In genomic region chr1:183146102-183146735, GRCm38 (mm10) we compare ENCODE assay signal across 8 mouse cellular contexts.
DNase-seq lines count a peak whose midpoint lies in the region; ATAC-seq and TF ChIP-seq lines count a peak whose summit lies in the region.
"Had no signal": no experiment of that assay in that cellular context is flagged by ENCODE, and none has a peak within 500 bp of the region (broad histone marks: within the 10 kb centered on the region; RNA-seq: fewer than 3 reads in every experiment).

No protein-coding gene starts in this region.

- no peak for TF ChIP-seq CTCF in embryonic fibroblast, embryonic 13.5 days (IDR thresholded peaks at IDR 0.05; ENCODE audit: borderline replicate concordance, insufficient read depth, low read length)

- peak overlapping the region; percentile 25 for H3K4me2 ChIP-seq in lung, embryonic 15.5 days
- peak overlapping the region; percentile 27; the same call in 1 of the 2 replicates for H3K4me2 ChIP-seq in neural tube, embryonic 13.5 days

- no peak overlapping the region for H3K4me3 ChIP-seq in lung, embryonic 15.5 days
- peak overlapping the region; percentile 69 for H3K4me3 ChIP-seq in embryonic fibroblast, embryonic 13.5 days (ENCODE audit: insufficient read depth, low read length)
- H3K4me3 ChIP-seq in neural tube, embryonic 13.5 days = no peak overlapping the region

- H3K9me3 ChIP-seq in lung, embryonic 15.5 days = no peaks in the 10 kb centered on the region
- no peaks in the 10 kb centered on the region for H3K9me3 ChIP-seq in neural tube, embryonic 13.5 days

- TF ChIP-seq POLR2A in embryonic fibroblast, embryonic 13.5 days (IDR thresholded peaks at IDR 0.05; ENCODE audit: low read depth, low read length) = peak; percentile 40; the same call in 1 of the 2 replicates

- H3K27me3 ChIP-seq in lung, embryonic 15.5 days = no peaks in the 10 kb centered on the region
- no peaks in the 10 kb centered on the region for H3K27me3 ChIP-seq in neural tube, embryonic 13.5 days

- no peak for DNase-seq in lung, postnatal 10 days
- peak; percentile 28 to 51 for DNase-seq in kidney, postnatal 4 days
- DNase-seq in adrenal gland, postnatal 14 days = no peak
- DNase-seq in spleen, postnatal 4 days (ENCODE audit: low spot score in 2 of 2) = no peak

- ATAC-seq in lung, embryonic 15.5 days (ENCODE audit: borderline replicate concordance, extremely low read depth, low FRiP score, low TSS enrichment) = no peak
- no peak for ATAC-seq in neural tube, embryonic 13.5 days (ENCODE audit: low read depth)

- no peak overlapping the region for H3K27ac ChIP-seq in lung, embryonic 15.5 days
- H3K27ac ChIP-seq in embryonic fibroblast, embryonic 13.5 days (ENCODE audit: insufficient read depth, low read length) = peak overlapping the region; percentile 67
- no peak overlapping the region; the same call in 1 of the 2 replicates for H3K27ac ChIP-seq in neural tube, embryonic 13.5 days (replicated peaks)
- H3K27ac ChIP-seq: macrophage had no signal

- WGBS in lung, embryonic 15.5 days = 63% methylated on average over 7 of the region's 7 CpGs
- 75% methylated on average over 7 of the region's 7 CpGs for WGBS in neural tube, embryonic 13.5 days

- no peaks in the 10 kb centered on the region for H3K36me3 ChIP-seq in lung, embryonic 15.5 days
- no peaks in the 10 kb centered on the region for H3K36me3 ChIP-seq in neural tube, embryonic 13.5 days

- no peak overlapping the region for H3K9ac ChIP-seq in lung, embryonic 15.5 days
- H3K9ac ChIP-seq in neural tube, embryonic 13.5 days = no peak overlapping the region

- H3K4me1 ChIP-seq in lung, embryonic 15.5 days = peaks cover 42% of the 10 kb centered on the region
- peaks cover 29% of the 10 kb centered on the region for H3K4me1 ChIP-seq in embryonic fibroblast, embryonic 13.5 days (ENCODE audit: control insufficient read depth, insufficient read depth, low read length)
- H3K4me1 ChIP-seq in neural tube, embryonic 13.5 days (replicated peaks) = peaks cover 70% of the 10 kb centered on the region

Comparison
In these comparisons a context has a peak if more than half of its experiments do, and no peak if none do; other contexts are left out.
1. DNase-seq: peak in kidney, postnatal 4 days (2 of 2); none in lung, postnatal 10 days (single experiment), adrenal gland, postnatal 14 days (single experiment) and spleen, postnatal 4 days (0 of 2).